Mouse (Mus musculus) embryonic facial prominence, embryonic 11.5 days (tissue): ENCODE results near the gene Carmil1. TPM values are rescaled to one million over a fixed set of nuclear protein-coding genes. Genes with fewer than 3 reads are reported as not detected.

Source experiments
- ATAC-seq: fragments of 200-750 bp; cut with Nextera tagmentation; replicated peaks from 2 replicates; pipeline ENCODE4 v1.8.0; 2017; ENCODE audit warnings: low read depth; ENCODE audit not compliant: insufficient number of reproducible peaks, low FRiP score, low TSS enrichment
- DNase-seq: peaks from one replicate; pipeline ENCODE4 v3.0.0-alpha.2; 2015; ENCODE audit warnings: low spot score
- H3K27ac ChIP-seq: fragments of 300-500 bp; sonication (generic); replicated peaks from 2 replicates; pipeline ENCODE4 v1.5.1; 2014; ENCODE audit warnings: mild to moderate bottlenecking, low read depth, low read length, control low read depth
- H3K27me3 ChIP-seq: fragments of 300-500 bp; sonication (generic); 2 replicates; pipeline ENCODE4 v1.6.1; 2014; ENCODE audit warnings: mild to moderate bottlenecking, low read length, moderate library complexity, mixed read lengths; ENCODE audit not compliant: control insufficient read depth, insufficient read depth
- H3K36me3 ChIP-seq: fragments of 300-500 bp; sonication (generic); replicated peaks from 2 replicates; pipeline ENCODE4 v1.6.1; 2014; ENCODE audit warnings: low read depth, mild to moderate bottlenecking, low read length, moderate library complexity, mixed read lengths; ENCODE audit not compliant: control insufficient read depth, insufficient read depth
- H3K4me1 ChIP-seq: fragments of 300-500 bp; sonication (generic); 2 replicates; pipeline ENCODE4 v1.6.1; 2014; ENCODE audit warnings: low read length, mixed read lengths; ENCODE audit not compliant: control insufficient read depth, insufficient read depth
- H3K4me2 ChIP-seq: fragments of 300-500 bp; sonication (generic); 2 replicates; pipeline ENCODE4 v1.6.1; 2014; ENCODE audit warnings: low read depth, mild to moderate bottlenecking, control low read depth, low read length, moderate library complexity
- H3K4me3 ChIP-seq: fragments of 300-500 bp; sonication (generic); 2 replicates; pipeline ENCODE4 v1.5.1; 2014; ENCODE audit warnings: low read depth, low read length, control low read depth
- H3K9ac ChIP-seq: fragments of 300-500 bp; sonication (generic); replicated peaks from 2 replicates; pipeline ENCODE4 v1.6.1; 2014; ENCODE audit warnings: mild to moderate bottlenecking, control low read depth, low read length
- H3K9me3 ChIP-seq: fragments of 300-500 bp; sonication (generic); replicated peaks from 2 replicates; pipeline ENCODE4 v1.6.1; 2016; ENCODE audit warnings: mild to moderate bottlenecking, low read length, inconsistent platforms, mixed read lengths; ENCODE audit not compliant: control insufficient read depth
- WGBS: fragments of 180-500 bp; shearing (Covaris S2); extraction: QIAGEN DNeasy Blood & Tissue Kit; methylation state at CpG from one replicate; pipeline ENCODE4 v1.1.7; 2014; 5-methylcytosine and 5-hydroxymethylcytosine counted together
- polyA plus RNA-seq: library from polyadenylated mRNA; unstranded; fragments of >200 nt; fragmentation: Nextera tagmentation; extraction: Ambion mirVana; gene quantifications from 2 replicates; pipeline ENCODE4 v1.2.1, GENCODE M21; 2014

Gene Carmil1
- polyA plus RNA-seq, 1 experiment from 2014 or later, result 25.0 TPM

- no peaks in the 10 kb centered on the region for H3K27me3 ChIP-seq
- no peaks in the 10 kb centered on the region for H3K9me3 ChIP-seq
- H3K36me3 ChIP-seq, result no peaks in the 10 kb centered on the region
- no peak overlapping the region for H3K27ac ChIP-seq
- H3K4me2 ChIP-seq, result peak overlapping the region; percentile 10; the same call in 1 of the 2 replicates
- DNase-seq (peak; percentile 46), ATAC-seq (peak; percentile 76; the same call in 1 of the 2 replicates)
- H3K9ac ChIP-seq, result no peak overlapping the region
- H3K4me1 ChIP-seq, result 0 out of 2 replicates have a peak, but pooled peaks cover 2% of the 10 kb centered on the region
- 25% methylated on average over 21 of the region's 21 CpGs for WGBS
- H3K4me3 ChIP-seq, result no peak overlapping the region
Observed at GRCm38 (mm10) chr13:24135282-24136230, 145.0 kb downstream of the Carmil1 start.

- H3K27me3 ChIP-seq, result no peaks in the 10 kb centered on the region
- H3K4me2 ChIP-seq, result no peak overlapping the region
- H3K36me3 ChIP-seq, result no peaks in the 10 kb centered on the region
- H3K9ac ChIP-seq, result no peak overlapping the region
- DNase-seq (no peak), ATAC-seq (no peak)
- 96% methylated on average over 3 of the region's 3 CpGs for WGBS
- no peaks in the 10 kb centered on the region for H3K9me3 ChIP-seq
- 0 out of 2 replicates have a peak, but pooled peaks cover 2% of the 10 kb centered on the region for H3K4me1 ChIP-seq
- H3K27ac ChIP-seq, result no peak overlapping the region
- no peak overlapping the region for H3K4me3 ChIP-seq
Observed at GRCm38 (mm10) chr13:24132866-24133265, 147.7 kb downstream of the Carmil1 start.

GRCm38 (mm10) chr13:24131319-24131718, 149.3 kb downstream of the Carmil1 start:
- H3K4me2 ChIP-seq, result no peak overlapping the region
- no peaks in the 10 kb centered on the region for H3K9me3 ChIP-seq
- no peaks in the 10 kb centered on the region for H3K27me3 ChIP-seq
- H3K36me3 ChIP-seq, result no peaks in the 10 kb centered on the region
- ATAC-seq (no peak), DNase-seq (no peak)
- H3K4me3 ChIP-seq, result no peak overlapping the region
- no peak overlapping the region for H3K27ac ChIP-seq
- 0 out of 2 replicates have a peak, but pooled peaks cover 2% of the 10 kb centered on the region for H3K4me1 ChIP-seq
- WGBS, result 89% methylated on average over 5 of the region's 5 CpGs
- H3K9ac ChIP-seq, result no peak overlapping the region

GRCm38 (mm10) chr13:24130741-24131140, 149.9 kb downstream of the Carmil1 start:
- WGBS, result 85% methylated on average over 2 of the region's 2 CpGs
- Histone ChIP-seq H3K36me3 (no peaks in the 10 kb centered on the region), H3K9me3 (no peaks in the 10 kb centered on the region), H3K27ac (no peak overlapping the region), H3K27me3 (no peaks in the 10 kb centered on the region), H3K4me2 (no peak overlapping the region), H3K4me1 (0 out of 2 replicates have a peak, but pooled peaks cover 2% of the 10 kb centered on the region), H3K9ac (no peak overlapping the region), H3K4me3 (no peak overlapping the region)
- DNase-seq, result no peak
- no peak for ATAC-seq

GRCm38 (mm10) chr13:24128731-24129130, 151.9 kb downstream of the Carmil1 start:
- Histone ChIP-seq H3K4me1 (no peaks in the 10 kb centered on the region), H3K27me3 (no peaks in the 10 kb centered on the region), H3K4me2 (no peak overlapping the region), H3K36me3 (no peaks in the 10 kb centered on the region), H3K9me3 (no peaks in the 10 kb centered on the region), H3K4me3 (no peak overlapping the region), H3K27ac (no peak overlapping the region), H3K9ac (no peak overlapping the region)
- WGBS, result 97% methylated on average over 1 of the region's 1 CpGs
- DNase-seq (no peak), ATAC-seq (no peak)

GRCm38 (mm10) chr13:24125865-24126264, 154.7 kb downstream of the Carmil1 start:
- H3K27me3 ChIP-seq, result no peaks in the 10 kb centered on the region
- DNase-seq, result no peak
- no peaks in the 10 kb centered on the region for H3K36me3 ChIP-seq
- H3K4me2 ChIP-seq, result no peak overlapping the region
- no peaks in the 10 kb centered on the region for H3K9me3 ChIP-seq
- 58% methylated on average over 6 of the region's 6 CpGs for WGBS
- no peak overlapping the region for H3K4me3 ChIP-seq
- no peak overlapping the region for H3K9ac ChIP-seq
- H3K27ac ChIP-seq, result no peak overlapping the region
- no peak for ATAC-seq
- no peaks in the 10 kb centered on the region for H3K4me1 ChIP-seq

GRCm38 (mm10) chr13:24117181-24117812, 163.3 kb downstream of the Carmil1 start:
- Histone ChIP-seq H3K27me3 (no peaks in the 10 kb centered on the region), H3K27ac (no peak overlapping the region), H3K36me3 (no peaks in the 10 kb centered on the region), H3K9me3 (no peaks in the 10 kb centered on the region), H3K9ac (no peak overlapping the region), H3K4me1 (no peaks in the 10 kb centered on the region), H3K4me3 (no peak overlapping the region), H3K4me2 (no peak overlapping the region)
- WGBS, result 76% methylated on average over 7 of the region's 7 CpGs
- no peak for ATAC-seq
- no peak for DNase-seq
